Mouse (Mus musculus) G1E (cell line): ENCODE data around the gene Cstb.

Experiments used
- CTCF ChIP-seq: IDR thresholded peaks from 2 replicates; pipeline ENCODE4 v1.5.1; 2012; ENCODE audit warnings: low read depth, low read length, inconsistent platforms, mixed read lengths
- GATA1 ChIP-seq: IDR thresholded peaks from 2 replicates; pipeline ENCODE4 v1.6.1; 2012; ENCODE audit warnings: borderline replicate concordance, low read length, inconsistent platforms, mixed read lengths

GRCm38 (mm10) chr10:78440812-78441211 lies 15.3 kb downstream of the Cstb start:
- TF ChIP-seq GATA1 (no peak), CTCF (peak; percentile 94)
